Mouse (Mus musculus): ENCODE data around the gene Ap3b1. TPM values are rescaled to one million over a fixed set of nuclear protein-coding genes. Genes with fewer than 3 reads are reported as not detected.
A peak's percentile ranks its signal among the peaks of the same experiment; 100 is the strongest.

Gene Ap3b1
- polyA plus RNA-seq, 1 experiment, result 22.6 TPM

GRCm38 (mm10) chr13:94562652-94563339, 204.0 kb downstream of the Ap3b1 start:
- no peaks in the 10 kb centered on the region for H3K4me1 ChIP-seq (ENCODE audit: control insufficient read depth, insufficient read depth, insufficient read length, low read length)
- no peak overlapping the region for H3K4me3 ChIP-seq (ENCODE audit: insufficient read depth, low read depth, low read length)
- H3K27ac ChIP-seq (replicated peaks; ENCODE audit: low read depth, low read length), result no peak overlapping the region

- Histone ChIP-seq H3K4me3 (ENCODE audit: insufficient read depth, low read depth, low read length) (no peak overlapping the region), H3K4me1 (ENCODE audit: control insufficient read depth, insufficient read depth, insufficient read length, low read length) (no peaks in the 10 kb centered on the region), H3K27ac (replicated peaks; ENCODE audit: low read depth, low read length) (no peak overlapping the region)
Observed at GRCm38 (mm10) chr13:94563836-94564235, 205.1 kb downstream of the Ap3b1 start.

- Histone ChIP-seq H3K27ac (replicated peaks; ENCODE audit: low read depth, low read length) (no peak overlapping the region), H3K4me3 (ENCODE audit: insufficient read depth, low read depth, low read length) (no peak overlapping the region), H3K4me1 (ENCODE audit: control insufficient read depth, insufficient read depth, insufficient read length, low read length) (no peaks in the 10 kb centered on the region)
Observed at GRCm38 (mm10) chr13:94564351-94564994, 205.7 kb downstream of the Ap3b1 start.

GRCm38 (mm10) chr13:94565176-94565575, 206.4 kb downstream of the Ap3b1 start:
- Histone ChIP-seq H3K27ac (replicated peaks; ENCODE audit: low read depth, low read length) (no peak overlapping the region), H3K4me3 (ENCODE audit: insufficient read depth, low read depth, low read length) (no peak overlapping the region), H3K4me1 (ENCODE audit: control insufficient read depth, insufficient read depth, insufficient read length, low read length) (no peaks in the 10 kb centered on the region)

- Histone ChIP-seq H3K27ac (replicated peaks; ENCODE audit: low read depth, low read length) (no peak overlapping the region), H3K4me1 (ENCODE audit: control insufficient read depth, insufficient read depth, insufficient read length, low read length) (no peaks in the 10 kb centered on the region), H3K4me3 (ENCODE audit: insufficient read depth, low read depth, low read length) (no peak overlapping the region)
Observed at GRCm38 (mm10) chr13:94565616-94566015, 206.9 kb downstream of the Ap3b1 start.

- no peak overlapping the region for H3K27ac ChIP-seq (replicated peaks; ENCODE audit: low read depth, low read length)
- no peaks in the 10 kb centered on the region for H3K4me1 ChIP-seq (ENCODE audit: control insufficient read depth, insufficient read depth, insufficient read length, low read length)
- H3K4me3 ChIP-seq (ENCODE audit: insufficient read depth, low read depth, low read length), result no peak overlapping the region
Observed at GRCm38 (mm10) chr13:94567739-94568138, 209.0 kb downstream of the Ap3b1 start.

GRCm38 (mm10) chr13:94571001-94571400, 212.2 kb downstream of the Ap3b1 start:
- Histone ChIP-seq H3K4me3 (ENCODE audit: insufficient read depth, low read depth, low read length) (no peak overlapping the region), H3K27ac (replicated peaks; ENCODE audit: low read depth, low read length) (no peak overlapping the region), H3K4me1 (ENCODE audit: control insufficient read depth, insufficient read depth, insufficient read length, low read length) (no peaks in the 10 kb centered on the region)

- Histone ChIP-seq H3K4me3 (ENCODE audit: insufficient read depth, low read depth, low read length) (no peak overlapping the region), H3K4me1 (ENCODE audit: control insufficient read depth, insufficient read depth, insufficient read length, low read length) (no peaks in the 10 kb centered on the region), H3K27ac (replicated peaks; ENCODE audit: low read depth, low read length) (no peak overlapping the region)
Observed at GRCm38 (mm10) chr13:94573356-94573755, 214.6 kb downstream of the Ap3b1 start.

- Histone ChIP-seq H3K4me1 (ENCODE audit: control insufficient read depth, insufficient read depth, insufficient read length, low read length) (no peaks in the 10 kb centered on the region), H3K27ac (replicated peaks; ENCODE audit: low read depth, low read length) (no peak overlapping the region), H3K4me3 (ENCODE audit: insufficient read depth, low read depth, low read length) (no peak overlapping the region)
Observed at GRCm38 (mm10) chr13:94573833-94574232, 215.1 kb downstream of the Ap3b1 start.

GRCm38 (mm10) chr13:94575607-94576398, 217.0 kb downstream of the Ap3b1 start:
- Histone ChIP-seq H3K4me3 (ENCODE audit: insufficient read depth, low read depth, low read length) (no peak overlapping the region), H3K4me1 (ENCODE audit: control insufficient read depth, insufficient read depth, insufficient read length, low read length) (no peaks in the 10 kb centered on the region), H3K27ac (replicated peaks; ENCODE audit: low read depth, low read length) (no peak overlapping the region)

- H3K4me3 ChIP-seq (ENCODE audit: insufficient read depth, low read depth, low read length), result no peak overlapping the region
Observed at GRCm38 (mm10) chr13:94576399-94577176, 217.8 kb downstream of the Ap3b1 start.

GRCm38 (mm10) chr13:94577177-94577540, 218.4 kb downstream of the Ap3b1 start:
- H3K27ac ChIP-seq (replicated peaks; ENCODE audit: low read depth, low read length), result no peak overlapping the region
- H3K4me1 ChIP-seq (ENCODE audit: control insufficient read depth, insufficient read depth, insufficient read length, low read length), result no peaks in the 10 kb centered on the region
- H3K4me3 ChIP-seq (ENCODE audit: insufficient read depth, low read depth, low read length), result no peak overlapping the region

More at GRCm38 (mm10) chr13:94576399-94577176, 217.8 kb downstream of the Ap3b1 start:
- Histone ChIP-seq H3K27ac (replicated peaks; ENCODE audit: low read depth, low read length) (no peak overlapping the region), H3K4me1 (ENCODE audit: control insufficient read depth, insufficient read depth, insufficient read length, low read length) (no peaks in the 10 kb centered on the region)

- Histone ChIP-seq H3K27ac (replicated peaks; ENCODE audit: low read depth, low read length) (no peak overlapping the region), H3K4me3 (ENCODE audit: insufficient read depth, low read depth, low read length) (no peak overlapping the region), H3K4me1 (ENCODE audit: control insufficient read depth, insufficient read depth, insufficient read length, low read length) (no peaks in the 10 kb centered on the region; the same call in 1 of the 2 replicates)
Observed at GRCm38 (mm10) chr13:94595289-94595688, 236.5 kb downstream of the Ap3b1 start.

- H3K4me1 ChIP-seq (ENCODE audit: control insufficient read depth, insufficient read depth, insufficient read length, low read length), result no peaks in the 10 kb centered on the region; the same call in 1 of the 2 replicates
- no peak overlapping the region for H3K27ac ChIP-seq (replicated peaks; ENCODE audit: low read depth, low read length)
- peak overlapping the region; percentile 32 for H3K4me3 ChIP-seq (ENCODE audit: insufficient read depth, low read depth, low read length)
Observed at GRCm38 (mm10) chr13:94595701-94596361, 237.1 kb downstream of the Ap3b1 start.

Measured in brown adipose tissue, adult 24 weeks (tissue).